Mouse (Mus musculus): ENCODE measurements at regions not wholly inside any gene's neighbourhood (a gene's known extent, or its start where the extent isn't known, plus 50 kb on each side); places are given as distances from the start of the nearest gene placed in this dataset.

DNA sequence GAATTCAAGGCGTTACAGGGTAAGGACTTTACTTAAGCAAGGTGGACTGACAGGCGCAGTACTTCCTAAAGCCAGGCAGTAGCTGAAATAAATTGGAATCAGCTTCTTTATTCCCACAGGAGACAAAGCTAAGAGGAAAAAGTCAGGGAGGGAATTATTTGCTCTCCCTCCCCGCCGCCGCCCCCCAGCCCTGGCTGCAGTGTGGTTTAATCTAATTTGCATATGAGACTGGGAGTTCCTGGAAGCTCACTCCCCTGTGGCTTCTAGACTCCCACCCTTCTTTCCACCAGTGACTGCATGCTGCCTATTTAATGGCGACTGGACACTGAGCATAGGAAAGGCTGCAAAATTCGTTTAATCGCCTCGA is 2292.7 kb upstream of the Gm7489 start:
- no peak overlapping the region for H3K4me3 ChIP-seq (ENCODE audit: low read depth, low read length)
- H3K27me3 ChIP-seq (ENCODE audit: control insufficient read depth, insufficient read depth, low read length, poor library complexity, severe bottlenecking) = no peaks in the 10 kb centered on the region
- no peaks in the 10 kb centered on the region for H3K9me3 ChIP-seq (replicated peaks; ENCODE audit: control insufficient read depth, insufficient read depth, low read length, poor library complexity, severe bottlenecking)
- H3K36me3 ChIP-seq (ENCODE audit: control insufficient read depth, insufficient read depth, low read length, poor library complexity, severe bottlenecking) = no peaks in the 10 kb centered on the region
- H3K4me1 ChIP-seq (ENCODE audit: control insufficient read depth, insufficient read depth, low read length) = no peaks in the 10 kb centered on the region
- H3K27ac ChIP-seq (ENCODE audit: insufficient read depth, low read length) = 0 out of 2 replicates have a peak overlapping the region, but pooled peaks have one; percentile 8
- TF ChIP-seq EP300 (IDR thresholded peaks at IDR 0.05; ENCODE audit: insufficient read depth, low read depth, low read length) (0 out of 2 replicates have a peak, but pooled peaks have one; percentile 15), CTCF (IDR thresholded peaks at IDR 0.05; ENCODE audit: low read depth, low read length) (no peak)
- H3K9ac ChIP-seq (ENCODE audit: low read depth, poor library complexity, severe bottlenecking) = no peak overlapping the region

DNA sequence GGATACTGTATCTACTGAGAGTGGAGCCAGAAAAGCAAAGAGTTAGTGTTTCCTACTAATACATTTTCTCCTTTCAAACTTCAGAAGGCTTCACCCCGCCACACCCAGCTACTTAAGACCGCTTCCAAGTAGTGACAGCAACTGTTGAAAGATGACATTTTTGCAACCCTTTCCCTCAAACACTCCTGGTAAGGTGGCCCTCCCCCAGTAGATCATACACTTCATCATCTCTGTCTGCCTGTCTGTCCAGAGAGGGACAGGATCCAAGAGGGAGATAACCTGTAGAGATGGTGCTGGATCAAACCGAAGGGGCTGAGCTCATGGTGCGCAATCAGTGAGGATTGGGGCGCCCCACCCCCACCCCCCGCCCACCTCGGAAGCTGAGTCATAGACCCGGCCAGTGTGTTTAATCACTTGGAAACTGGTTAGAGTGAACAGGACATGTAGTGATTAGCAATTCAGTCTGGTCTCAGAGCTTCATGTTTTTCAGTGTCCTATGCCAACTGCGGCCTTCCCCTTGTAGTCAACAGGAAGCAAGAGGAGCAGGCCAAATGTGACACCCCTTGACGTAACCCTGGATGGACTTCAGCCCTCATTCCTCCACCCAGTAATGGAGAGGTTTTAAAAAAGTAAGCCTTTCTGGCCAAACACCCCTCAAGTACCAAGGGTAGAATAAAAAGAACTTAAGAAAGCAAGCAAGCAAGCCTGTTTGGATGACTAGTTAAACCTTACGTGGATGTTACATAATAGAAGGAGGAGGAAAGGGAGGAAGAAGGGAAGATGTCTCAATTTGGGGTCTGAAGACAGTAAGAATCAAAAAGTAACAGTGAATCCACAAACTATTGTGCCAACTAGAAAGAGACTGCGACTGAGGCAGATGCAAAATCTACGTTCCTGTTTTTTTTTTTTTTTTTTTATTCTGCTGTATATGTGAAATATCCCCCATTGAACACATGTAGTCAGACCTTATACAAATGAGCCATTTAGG is 2291.9 kb upstream of the Gm7489 start:
- H3K27ac ChIP-seq (ENCODE audit: insufficient read depth, low read length) = peak overlapping the region; percentile 8; the same call in 1 of the 2 replicates
- H3K9me3 ChIP-seq (replicated peaks; ENCODE audit: control insufficient read depth, insufficient read depth, low read length, poor library complexity, severe bottlenecking) = no peaks in the 10 kb centered on the region
- no peaks in the 10 kb centered on the region for H3K36me3 ChIP-seq (ENCODE audit: control insufficient read depth, insufficient read depth, low read length, poor library complexity, severe bottlenecking)
- 0 out of 2 replicates have a peak overlapping the region, but pooled peaks have one; percentile 52 for H3K9ac ChIP-seq (ENCODE audit: low read depth, poor library complexity, severe bottlenecking)
- H3K27me3 ChIP-seq (ENCODE audit: control insufficient read depth, insufficient read depth, low read length, poor library complexity, severe bottlenecking) = no peaks in the 10 kb centered on the region
- no peaks in the 10 kb centered on the region for H3K4me1 ChIP-seq (ENCODE audit: control insufficient read depth, insufficient read depth, low read length)
- no peak overlapping the region for H3K4me3 ChIP-seq (ENCODE audit: low read depth, low read length)
- no peak for TF ChIP-seq EP300 (IDR thresholded peaks at IDR 0.05; ENCODE audit: insufficient read depth, low read depth, low read length)
- TF ChIP-seq CTCF (IDR thresholded peaks at IDR 0.05; ENCODE audit: low read depth, low read length) = no peak
- no peak for TF ChIP-seq POLR2A (IDR thresholded peaks at IDR 0.05; ENCODE audit: insufficient read depth, low read length)

DNA sequence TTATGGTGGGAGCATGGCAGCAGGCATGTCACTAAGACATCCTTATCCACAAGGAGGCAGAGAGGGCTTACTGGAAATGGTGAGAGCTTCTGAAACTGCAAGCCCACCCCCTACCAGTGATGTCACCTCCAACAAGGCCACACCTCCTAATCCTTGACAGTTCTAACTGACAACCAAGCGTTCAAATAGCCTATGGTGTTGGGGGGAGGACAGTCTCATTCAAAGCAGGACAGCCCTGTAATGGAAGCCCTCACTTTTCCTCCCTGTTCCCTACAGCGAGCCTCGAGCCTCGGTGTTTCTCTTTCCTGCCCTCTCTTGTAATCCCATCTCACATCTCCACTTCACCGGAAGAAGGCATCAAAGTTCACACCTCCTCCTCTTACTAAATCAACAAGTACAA is 2290.6 kb upstream of the Gm7489 start:
- no peaks in the 10 kb centered on the region for H3K27me3 ChIP-seq (ENCODE audit: control insufficient read depth, insufficient read depth, low read length, poor library complexity, severe bottlenecking)

DNA sequence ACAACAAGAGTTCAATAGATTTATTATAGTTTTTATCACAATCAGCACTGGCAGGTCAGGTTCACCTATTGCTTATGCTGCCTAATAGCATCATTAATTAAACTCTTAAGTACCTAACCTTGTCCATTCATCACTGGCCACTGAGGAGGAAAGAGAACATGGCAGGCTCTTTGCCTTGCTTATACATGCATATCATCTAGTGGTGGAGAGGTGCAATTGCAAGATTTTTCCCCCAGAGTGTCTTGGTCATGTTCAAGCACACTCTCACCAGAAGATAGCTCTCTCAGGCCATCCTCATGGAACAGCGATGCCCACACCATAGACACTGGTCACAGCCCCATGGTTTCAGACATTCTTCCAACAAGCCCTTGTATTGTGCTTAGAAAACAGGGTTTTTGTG is 2289.1 kb upstream of the Gm7489 start:
- no peaks in the 10 kb centered on the region for H3K36me3 ChIP-seq (ENCODE audit: control insufficient read depth, insufficient read depth, low read length, poor library complexity, severe bottlenecking)
- H3K9ac ChIP-seq (ENCODE audit: low read depth, poor library complexity, severe bottlenecking) = no peak overlapping the region
- no peaks in the 10 kb centered on the region for H3K4me1 ChIP-seq (ENCODE audit: control insufficient read depth, insufficient read depth, low read length)
- H3K27ac ChIP-seq (ENCODE audit: insufficient read depth, low read length) = no peak overlapping the region
- no peaks in the 10 kb centered on the region for H3K27me3 ChIP-seq (ENCODE audit: control insufficient read depth, insufficient read depth, low read length, poor library complexity, severe bottlenecking)
- no peak overlapping the region for H3K4me3 ChIP-seq (ENCODE audit: low read depth, low read length)
- no peaks in the 10 kb centered on the region for H3K9me3 ChIP-seq (replicated peaks; ENCODE audit: control insufficient read depth, insufficient read depth, low read length, poor library complexity, severe bottlenecking)
- no peak for TF ChIP-seq POLR2A (IDR thresholded peaks at IDR 0.05; ENCODE audit: insufficient read depth, low read length)
- TF ChIP-seq CTCF (IDR thresholded peaks at IDR 0.05; ENCODE audit: low read depth, low read length) = peak; percentile 22

More for the DNA sequence above, 2290.6 kb upstream of the Gm7489 start:
- Histone ChIP-seq H3K27ac (ENCODE audit: insufficient read depth, low read length) (no peak overlapping the region), H3K9ac (ENCODE audit: low read depth, poor library complexity, severe bottlenecking) (no peak overlapping the region), H3K9me3 (replicated peaks; ENCODE audit: control insufficient read depth, insufficient read depth, low read length, poor library complexity, severe bottlenecking) (no peaks in the 10 kb centered on the region), H3K4me1 (ENCODE audit: control insufficient read depth, insufficient read depth, low read length) (no peaks in the 10 kb centered on the region), H3K36me3 (ENCODE audit: control insufficient read depth, insufficient read depth, low read length, poor library complexity, severe bottlenecking) (no peaks in the 10 kb centered on the region), H3K4me3 (ENCODE audit: low read depth, low read length) (no peak overlapping the region)
- TF ChIP-seq EP300 (IDR thresholded peaks at IDR 0.05; ENCODE audit: insufficient read depth, low read depth, low read length) (no peak), POLR2A (IDR thresholded peaks at IDR 0.05; ENCODE audit: insufficient read depth, low read length) (no peak), CTCF (IDR thresholded peaks at IDR 0.05; ENCODE audit: low read depth, low read length) (no peak)

DNA sequence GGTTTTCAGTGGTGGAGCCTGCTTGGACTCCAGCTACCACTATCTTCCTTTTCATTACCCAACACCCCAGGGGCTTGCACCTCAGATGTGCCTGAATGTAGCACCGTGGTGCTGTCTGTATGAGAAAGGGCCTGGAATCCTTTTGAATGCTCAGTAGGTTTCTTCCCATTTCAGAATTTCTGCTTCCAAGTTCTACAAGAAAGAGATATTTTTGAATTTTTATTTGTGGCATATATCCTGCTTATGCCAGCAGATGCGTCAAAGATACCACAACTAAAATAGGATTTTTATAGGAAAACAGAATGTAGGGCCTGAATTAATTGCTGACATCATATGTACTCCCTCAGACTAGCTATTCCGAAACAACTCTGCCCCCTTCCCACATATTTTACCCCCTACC is 2286.9 kb upstream of the Gm7489 start:
- Histone ChIP-seq H3K27ac (ENCODE audit: insufficient read depth, low read length) (no peak overlapping the region), H3K4me3 (ENCODE audit: low read depth, low read length) (no peak overlapping the region), H3K9me3 (replicated peaks; ENCODE audit: control insufficient read depth, insufficient read depth, low read length, poor library complexity, severe bottlenecking) (no peaks in the 10 kb centered on the region), H3K27me3 (ENCODE audit: control insufficient read depth, insufficient read depth, low read length, poor library complexity, severe bottlenecking) (no peaks in the 10 kb centered on the region), H3K36me3 (ENCODE audit: control insufficient read depth, insufficient read depth, low read length, poor library complexity, severe bottlenecking) (no peaks in the 10 kb centered on the region), H3K9ac (ENCODE audit: low read depth, poor library complexity, severe bottlenecking) (no peak overlapping the region), H3K4me1 (ENCODE audit: control insufficient read depth, insufficient read depth, low read length) (no peaks in the 10 kb centered on the region)
- TF ChIP-seq CTCF (IDR thresholded peaks at IDR 0.05; ENCODE audit: low read depth, low read length) (no peak), EP300 (IDR thresholded peaks at IDR 0.05; ENCODE audit: insufficient read depth, low read depth, low read length) (no peak), POLR2A (IDR thresholded peaks at IDR 0.05; ENCODE audit: insufficient read depth, low read length) (no peak)

Data from ES-Bruce4 (cell line).